ENCODE assay signal across 7 mouse cellular contexts in the genomic region with DNA sequence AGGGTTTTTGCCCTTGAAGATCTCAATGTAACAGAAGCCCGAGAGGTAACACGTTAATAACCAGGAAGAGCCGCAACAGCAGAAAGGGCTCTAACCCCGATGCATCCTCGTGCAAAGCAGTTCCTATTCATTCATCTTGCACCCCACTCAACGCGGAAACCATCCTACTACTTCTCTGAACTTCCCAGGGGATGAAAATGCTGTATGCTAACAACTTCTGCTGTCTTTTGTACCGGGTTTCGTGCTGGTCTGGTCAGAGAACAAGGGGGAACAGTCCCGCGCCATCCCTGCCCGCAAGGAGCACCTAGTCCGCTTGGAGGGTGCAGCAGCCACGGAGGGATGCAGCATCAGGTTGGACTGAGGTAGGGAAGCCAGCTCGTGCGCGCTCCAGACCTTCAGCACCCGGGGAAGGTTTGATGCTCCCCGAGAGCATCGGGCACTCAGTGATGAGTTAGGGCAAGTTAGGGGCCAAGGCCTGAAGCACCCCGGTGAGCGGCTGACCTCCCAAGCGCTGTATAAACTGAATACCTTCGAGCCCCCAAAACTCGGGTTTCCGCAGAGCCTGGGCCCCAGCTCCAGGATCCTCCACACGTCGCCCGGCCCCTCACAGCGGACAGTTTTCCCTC. TPM values are rescaled to one million over a fixed set of nuclear protein-coding genes. Genes with fewer than 3 reads are reported as not detected.
DNase-seq lines count a peak whose midpoint lies in the region; ATAC-seq lines count a peak whose summit lies in the region.

No protein-coding gene starts in this region.

- peak overlapping the region; percentile 81 for H3K4me2 ChIP-seq in heart, embryonic 14.5 days (ENCODE audit: low read length)

- ATAC-seq in heart, embryonic 14.5 days (ENCODE audit: insufficient number of reproducible peaks, insufficient read depth, low FRiP score, low read depth) = no peak
- ATAC-seq in megakaryocyte, adult 5-6 weeks (ENCODE audit: poor library complexity, severe bottlenecking) = peak; percentile 45

- H3K27me3 ChIP-seq in heart, embryonic 14.5 days (ENCODE audit: control insufficient read depth, insufficient read depth, low read length) = no peaks in the 10 kb centered on the region

- peak; percentile 26 for DNase-seq in ES-CJ7 (ENCODE audit: low read depth, low spot score)
- peak; percentile 26 to 30 for DNase-seq in adrenal gland, adult 18-20 months (ENCODE audit: low spot score in 2 of 2)
- peak; percentile 49 for DNase-seq in embryo, embryonic 9.5 days (ENCODE audit: extremely low spot score)
- DNase-seq in layer of hippocampus, adult 8-10 months (ENCODE audit: low spot score in 2 of 2) = peak; percentile 12 to 39
- DNase-seq in right cerebral cortex, postnatal 25 days = peak; percentile 33

- peaks cover 0 to 14% of the 10 kb centered on the region in 2 experiments; a peak in 3 of 4 replicates for H3K4me1 ChIP-seq in heart, embryonic 14.5 days (ENCODE audit: control insufficient read depth in 2 of 2, insufficient read depth in 2 of 2, low read length in 2 of 2)

- H3K27ac ChIP-seq in heart, embryonic 14.5 days (replicated peaks in 1 of 2; ENCODE audit: control insufficient read depth in 1 of 2, insufficient read depth in 1 of 2, low read depth in 2 of 2, low read length in 2 of 2) = peak overlapping the region; percentile 20 to 73

- peaks cover 32% of the 10 kb centered on the region for H3K36me3 ChIP-seq in heart, embryonic 14.5 days (ENCODE audit: control insufficient read depth, insufficient read depth, low read length)

- H3K9me3 ChIP-seq in heart, embryonic 14.5 days (ENCODE audit: control insufficient read depth, low read length) = 0 out of 2 replicates have a peak, but pooled peaks cover 2% of the 10 kb centered on the region

- under 1% methylated on average over 30 of the region's 30 CpGs for WGBS in heart, embryonic 14.5 days

- peak overlapping the region; percentile 94 for H3K9ac ChIP-seq in heart, embryonic 14.5 days (ENCODE audit: low read length)

- peak overlapping the region; percentile 83 to 89 for H3K4me3 ChIP-seq in heart, embryonic 14.5 days (ENCODE audit: control insufficient read depth in 1 of 2, insufficient read depth in 1 of 2, low read depth in 1 of 2, low read length in 2 of 2)

RNA-seq across cellular contexts. Expression of gene Ppp1r8, which starts 0.6 kb away (rescaled TPM):
- total RNA-seq in adrenal gland, adult 18-20 months (2021) = 10 to 100 TPM; 31.2 to 41.0 TPM
- polyA plus RNA-seq in heart, embryonic 14.5 days (2014; fragmentation: Nextera tagmentation; extraction: Ambion mirVana) = 31.9 and 33.1 TPM in 2 replicates
- 10 to 100 TPM; 37.9 to 43.2 (median 40.3) TPM for total RNA-seq in layer of hippocampus, adult 8-10 months (2022)
- 25.7 and 29.6 TPM in 2 replicates for total RNA-seq in megakaryocyte, adult 5-6 weeks (2015)
- total RNA-seq in megakaryocyte, adult 5-6 weeks (2017) = 46.1 and 50.1 TPM in 2 replicates

RNA-seq across cellular contexts. Expression of gene Stx12, which starts 41.9 kb away (rescaled TPM):
- total RNA-seq in adrenal gland, adult 18-20 months (2021) = 10 to 100 TPM; 58.8 to 59.2 TPM
- polyA plus RNA-seq in heart, embryonic 14.5 days (2014; fragmentation: Nextera tagmentation; extraction: Ambion mirVana) = 60.2 and 64.0 TPM in 2 replicates
- 100 to 1,000 TPM in 2 of 4 experiments, 10 to 100 TPM in 2; 97.1 to 116 (median 106) TPM for total RNA-seq in layer of hippocampus, adult 8-10 months (2022)
- 43.9 and 53.0 TPM in 2 replicates for total RNA-seq in megakaryocyte, adult 5-6 weeks (2015)
- total RNA-seq in megakaryocyte, adult 5-6 weeks (2017) = 49.9 and 51.0 TPM in 2 replicates

RNA-seq across cellular contexts. Expression of gene Themis2, which starts 46.2 kb away (rescaled TPM):
- 1 to 10 TPM; 1.7 to 3.3 TPM for total RNA-seq in adrenal gland, adult 18-20 months (2021)
- 1.2 and 1.7 TPM in 2 replicates for polyA plus RNA-seq in heart, embryonic 14.5 days (2014; fragmentation: Nextera tagmentation; extraction: Ambion mirVana)
- 1 to 10 TPM in 2 of 4 experiments, under 1 TPM in 2; 0.62 to 3.9 (median 1.6) TPM for total RNA-seq in layer of hippocampus, adult 8-10 months (2022)
- total RNA-seq in megakaryocyte, adult 5-6 weeks (2015) = 129 and 136 TPM in 2 replicates
- 84.4 and 95.0 TPM in 2 replicates for total RNA-seq in megakaryocyte, adult 5-6 weeks (2017)

Comparison
In these comparisons a context has a peak if more than half of its experiments do, and no peak if none do; other contexts are left out.
1. RNA of gene Themis2, which starts 46.2 kb away (total RNA-seq): 84.4 to 136 TPM in megakaryocyte, adult 5-6 weeks; 1.7 to 3.3 TPM in adrenal gland, adult 18-20 months and 0.62 to 3.9 TPM in layer of hippocampus, adult 8-10 months; every median in the first group is over 10 times any median in the second.
2. Peak in every context shown above with its lines, with median percentiles within 50 percentile points of each other: DNase-seq.